Mouse (Mus musculus) layer of hippocampus, adult 9-10 months (tissue): ENCODE data around the gene Ginm1.
"Not testable (repeated sequence)": the region's sequence is repeated elsewhere in the genome, so short reads cannot be mapped to it uniquely, and the experiment has no call there.

Experiments
- DNase-seq: peaks from one replicate; pipeline ENCODE4 v3.0.0; 2022; ENCODE audit warnings: low spot score

Ginm1 gene

GRCm38 (mm10) chr10:7809937-7810336 is 17.3 kb upstream of the Ginm1 start:
- peak; percentile 45 for DNase-seq

DNA sequence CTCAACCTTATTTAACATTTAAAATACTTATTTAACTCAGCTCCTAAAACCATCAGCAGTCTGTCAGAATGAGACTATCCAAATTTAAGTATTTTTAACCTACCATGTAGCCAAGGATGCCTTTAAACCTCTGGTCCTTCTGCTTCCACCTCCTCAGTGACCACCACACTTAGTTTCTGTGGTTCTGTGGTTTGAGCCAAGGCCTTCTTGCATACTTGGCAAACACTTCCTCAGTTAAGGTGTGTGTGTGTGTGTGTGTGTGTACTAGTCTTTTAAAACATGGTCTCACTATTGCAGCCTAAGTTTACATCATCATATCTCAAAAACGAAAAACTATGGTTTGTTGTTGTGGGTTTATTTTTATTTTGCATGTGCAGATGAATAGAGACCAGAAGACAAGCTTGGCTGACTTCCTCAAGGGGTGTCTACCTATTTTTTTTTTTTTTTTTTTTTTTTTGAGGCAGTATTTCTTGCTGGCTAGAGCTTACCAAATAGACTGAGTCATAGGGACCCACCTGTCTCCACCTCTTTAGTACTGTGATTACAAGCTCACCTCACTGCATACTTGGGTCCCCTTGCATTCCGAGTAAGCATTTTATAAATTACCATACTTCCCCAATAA is 10.0 kb upstream of the Ginm1 start:
- no peak for DNase-seq

DNA sequence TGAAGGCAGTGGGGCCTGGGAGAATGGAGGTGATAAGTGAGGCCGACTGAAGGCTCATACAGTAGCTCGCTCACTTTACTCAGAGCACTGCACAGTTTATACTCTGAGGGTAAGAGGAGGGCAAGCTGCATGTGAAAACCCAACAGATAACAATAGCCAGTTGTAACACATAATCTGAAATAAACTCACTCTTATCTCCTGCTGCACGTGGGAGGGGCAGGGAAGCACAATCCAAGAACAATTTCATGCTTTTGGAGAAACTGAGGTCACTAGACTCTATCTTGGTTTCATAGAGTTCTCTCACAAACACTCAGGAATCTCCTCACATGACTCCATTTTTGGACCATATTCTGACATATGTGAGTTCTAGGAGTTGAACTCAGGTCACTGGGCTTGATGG is 8.6 kb upstream of the Ginm1 start:
- DNase-seq = no peak

DNA sequence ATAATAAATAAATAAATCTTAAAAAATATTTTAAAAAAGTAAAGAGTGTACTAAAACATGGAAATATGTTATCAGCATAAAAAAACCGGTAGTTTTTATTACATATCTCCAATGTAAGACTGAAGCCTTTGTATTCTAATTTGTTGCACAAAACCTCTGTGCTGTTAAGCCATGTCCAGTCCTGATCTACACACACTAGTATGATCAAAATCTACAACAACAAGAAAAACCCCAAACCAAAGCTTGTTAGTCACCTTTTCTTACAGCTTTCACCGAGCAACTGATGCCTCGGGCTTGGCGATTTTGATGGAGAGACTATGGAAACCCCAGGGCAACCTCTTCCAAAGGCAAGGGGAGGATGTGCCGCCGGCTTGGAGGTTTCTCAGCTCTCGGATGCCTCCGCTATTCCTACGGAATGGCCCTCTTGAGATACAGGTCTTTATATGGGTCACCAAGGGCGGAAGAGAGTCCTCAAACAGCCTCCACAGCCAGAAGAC is 322 bp downstream of the Ginm1 start:
- no peak for DNase-seq

- DNase-seq = no peak
Measured at GRCm38 (mm10) chr10:7787319-7787718, 5.3 kb downstream of the Ginm1 start.

DNA sequence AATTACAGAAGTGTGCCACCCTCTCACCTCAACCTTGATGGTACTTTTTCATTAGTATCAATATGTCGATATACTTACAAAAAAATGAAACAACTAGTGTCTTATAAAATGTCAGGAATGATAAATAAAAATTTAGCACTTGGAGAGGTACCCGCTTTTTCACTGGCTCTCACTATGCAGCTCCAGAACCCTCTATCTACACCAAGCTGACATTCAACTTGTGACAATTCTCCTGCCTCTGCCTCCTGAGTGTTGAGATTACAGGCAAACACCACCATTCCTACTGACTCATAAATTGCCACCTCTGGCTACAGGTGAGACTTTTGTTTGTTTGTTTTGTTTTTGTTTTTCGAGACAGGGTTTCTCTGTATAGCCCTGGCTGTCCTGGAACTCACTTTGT is 11.4 kb downstream of the Ginm1 start:
- no peak for DNase-seq

DNA sequence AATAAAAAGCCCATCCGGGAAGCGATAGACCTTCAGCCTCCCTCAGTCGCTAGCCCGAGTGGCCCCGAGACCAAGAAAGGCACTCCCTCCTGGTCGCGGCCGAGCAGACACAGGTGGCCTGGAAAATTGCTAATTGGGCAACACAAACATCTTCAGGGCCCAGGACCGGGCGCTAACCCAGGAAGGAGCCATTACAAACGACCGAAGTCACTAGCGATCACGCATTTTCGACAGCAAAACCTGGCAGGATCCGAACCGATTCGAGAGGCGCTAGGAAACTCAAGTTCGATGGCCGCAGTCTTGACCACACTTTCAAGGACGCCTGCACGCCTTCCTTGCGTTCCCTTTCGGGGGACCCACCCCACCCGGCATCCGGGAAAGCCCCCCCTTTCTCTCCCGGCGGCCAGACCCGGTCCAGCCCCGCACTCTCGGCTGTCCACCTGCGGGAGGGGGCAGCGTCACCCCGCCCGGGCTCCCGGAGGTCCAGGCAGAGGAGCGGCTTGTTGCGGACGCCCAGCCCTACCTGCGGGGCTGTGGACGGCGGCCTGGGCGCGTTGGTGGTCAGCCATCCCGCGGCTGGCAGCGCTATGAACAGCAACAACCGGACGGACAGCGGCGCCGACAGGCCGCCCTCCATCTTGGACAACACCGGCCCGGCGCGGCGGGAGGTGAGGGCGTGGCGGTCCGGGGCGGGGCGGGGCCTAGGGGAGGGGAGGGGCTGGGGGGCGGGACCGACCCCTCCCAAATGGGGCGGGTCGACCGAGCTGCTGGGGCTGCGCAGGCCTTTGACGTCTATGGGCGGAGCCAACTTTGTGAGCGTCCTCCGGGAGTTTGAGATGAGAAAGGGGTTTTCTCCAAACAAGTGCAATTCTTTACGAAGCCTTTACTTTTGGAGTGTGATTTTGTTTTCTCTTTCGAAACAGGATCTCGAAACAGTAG is 12.1 kb downstream of the Ginm1 start:
- DNase-seq = peak; percentile 52

DNA sequence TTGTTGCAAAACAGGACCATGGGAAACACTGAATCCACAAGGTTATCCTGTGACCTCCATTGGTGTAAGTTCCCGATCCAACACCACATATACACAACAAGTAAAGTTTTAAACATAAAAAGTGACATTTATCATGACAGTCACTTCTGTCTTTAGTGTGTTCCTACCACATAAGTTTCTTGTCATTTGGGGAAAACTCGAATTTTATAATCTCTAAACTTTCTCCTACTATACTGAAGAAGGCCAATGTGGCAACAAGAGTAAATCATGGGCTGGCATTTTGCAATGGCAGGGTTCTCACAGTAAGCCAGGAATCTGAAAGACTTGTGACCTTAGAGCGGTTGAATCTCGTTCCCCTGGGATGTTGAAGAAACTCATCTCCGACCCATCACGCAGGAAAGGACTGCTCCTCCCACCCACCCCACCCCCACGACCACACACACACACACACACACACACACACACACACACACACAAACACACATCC is 12.8 kb downstream of the Ginm1 start:
- DNase-seq = no peak

- no peak for DNase-seq
Measured at GRCm38 (mm10) chr10:7778361-7778760, 14.3 kb downstream of the Ginm1 start.

- DNase-seq = no peak
Measured at GRCm38 (mm10) chr10:7775421-7775820, 17.2 kb downstream of the Ginm1 start.

DNA sequence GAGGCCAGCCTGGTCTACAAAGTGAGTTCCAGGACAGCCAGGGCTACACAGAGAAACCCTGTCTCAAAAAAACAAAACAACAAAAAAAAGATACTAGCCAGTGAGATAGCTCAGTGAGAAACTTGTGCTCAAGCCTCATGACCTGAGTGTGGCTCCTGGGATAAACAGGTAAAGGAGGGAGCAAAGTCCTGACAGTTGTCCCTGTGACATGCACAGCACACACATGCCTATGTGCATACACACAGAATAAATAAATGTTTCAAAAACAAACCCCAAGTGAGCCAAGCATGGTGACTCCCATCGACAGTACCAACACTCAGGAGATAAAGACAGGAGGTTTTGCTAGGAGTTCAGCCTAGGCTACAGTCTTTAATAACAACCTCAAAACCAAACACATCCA is 19.9 kb downstream of the Ginm1 start:
- no peak for DNase-seq

- no peak for DNase-seq
Measured at GRCm38 (mm10) chr10:7772346-7772745, 20.3 kb downstream of the Ginm1 start.

- DNase-seq = no peak
Measured at GRCm38 (mm10) chr10:7757544-7757943, 35.1 kb downstream of the Ginm1 start.

DNA sequence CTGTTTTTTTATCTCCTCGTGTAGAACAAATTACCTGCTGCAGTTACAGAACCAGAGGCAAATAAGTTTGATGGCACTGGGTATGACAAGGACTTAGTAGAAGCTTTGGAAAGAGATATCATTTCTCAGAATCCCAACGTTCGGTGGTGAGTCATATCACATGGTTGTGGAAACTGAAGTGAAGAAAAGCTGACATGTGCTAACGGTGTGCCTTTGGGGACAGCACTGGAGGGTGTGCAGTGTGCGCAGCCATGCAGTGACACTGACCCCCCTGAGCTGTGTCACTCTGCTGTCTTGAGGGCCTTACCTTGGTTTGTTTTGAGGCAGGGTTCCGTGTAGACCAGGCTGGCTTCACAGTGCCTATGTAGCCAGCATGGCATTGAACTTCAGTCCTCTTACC is 43.9 kb downstream of the Ginm1 start:
- no peak for DNase-seq

GRCm38 (mm10) chr10:7745528-7745927 is 47.1 kb downstream of the Ginm1 start:
- DNase-seq = not testable (repeated sequence)

DNA sequence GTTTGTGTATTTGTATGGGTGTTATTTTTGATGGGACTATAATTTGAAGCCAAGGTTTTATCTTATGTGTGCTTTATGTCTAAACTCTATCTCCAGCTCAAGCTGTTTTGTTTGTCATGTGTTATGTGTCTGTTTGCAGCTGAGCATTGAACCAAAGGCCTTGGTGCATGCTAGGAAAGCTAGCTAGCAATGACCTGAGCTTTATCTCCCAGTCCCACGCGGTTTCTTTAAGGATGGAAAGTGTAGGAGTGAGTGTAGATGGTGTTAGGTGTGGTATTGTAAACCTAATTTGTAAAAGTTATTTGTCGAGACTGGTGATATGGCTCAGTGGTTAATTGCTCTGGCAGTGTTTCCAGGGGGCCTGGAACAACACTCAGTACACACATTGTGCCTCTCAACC is 54.7 kb downstream of the Ginm1 start:
- DNase-seq = no peak

DNA sequence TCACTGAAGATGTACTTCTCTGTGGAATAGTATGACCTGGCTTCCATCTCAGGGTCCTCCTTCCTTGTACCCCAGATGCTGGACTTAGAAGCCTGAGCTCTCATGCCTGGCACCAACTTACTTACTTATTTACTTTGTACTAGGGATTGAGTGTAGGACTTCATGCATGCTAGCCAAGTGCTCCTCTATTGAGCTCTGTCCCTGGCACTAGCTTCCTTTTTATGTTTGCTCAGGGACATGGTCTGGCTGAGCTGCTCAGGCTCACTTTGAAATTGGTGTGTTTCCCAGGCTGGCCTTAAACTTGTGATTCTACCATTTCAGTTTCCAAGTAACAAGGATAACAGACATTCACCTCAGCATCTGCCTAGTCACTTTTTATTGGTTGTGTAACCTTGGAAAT is 55.5 kb downstream of the Ginm1 start:
- no peak for DNase-seq

DNA sequence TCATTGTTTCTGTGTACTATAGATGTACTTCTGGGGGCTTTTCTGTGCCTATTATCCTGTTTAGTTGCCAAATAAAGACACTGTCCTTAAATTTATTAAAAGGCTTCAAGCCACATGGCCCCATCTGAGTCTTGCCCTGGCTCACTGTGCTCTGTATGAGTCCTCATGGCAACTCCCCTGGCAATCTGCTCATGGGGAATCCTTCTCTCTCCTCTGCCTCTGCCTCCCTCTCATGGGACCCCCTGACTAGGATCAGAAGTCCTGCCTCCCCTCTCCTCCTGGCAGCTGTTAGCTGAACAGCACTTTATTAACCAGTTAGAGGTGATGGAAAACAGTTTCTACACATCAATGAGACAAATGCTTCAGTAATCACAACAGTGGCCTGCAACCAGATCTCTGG is 61.0 kb downstream of the Ginm1 start:
- no peak for DNase-seq

- DNase-seq = no peak
Measured at GRCm38 (mm10) chr10:7727011-7727410, 65.6 kb downstream of the Ginm1 start.

- DNase-seq = no peak
Measured at GRCm38 (mm10) chr10:7726501-7726812, 66.2 kb downstream of the Ginm1 start.

GRCm38 (mm10) chr10:7725751-7726500 is 66.7 kb downstream of the Ginm1 start, which contains the start of gene Katna1:
Gene Katna1, plus strand, starts transcription at chr10:7726000.
- DNase-seq = peak; percentile 73
